Mouse (Mus musculus): ENCODE data around the gene C1qb.
A peak's percentile ranks its signal among the peaks of the same experiment; 100 is the strongest.

The C1qb gene

DNA sequence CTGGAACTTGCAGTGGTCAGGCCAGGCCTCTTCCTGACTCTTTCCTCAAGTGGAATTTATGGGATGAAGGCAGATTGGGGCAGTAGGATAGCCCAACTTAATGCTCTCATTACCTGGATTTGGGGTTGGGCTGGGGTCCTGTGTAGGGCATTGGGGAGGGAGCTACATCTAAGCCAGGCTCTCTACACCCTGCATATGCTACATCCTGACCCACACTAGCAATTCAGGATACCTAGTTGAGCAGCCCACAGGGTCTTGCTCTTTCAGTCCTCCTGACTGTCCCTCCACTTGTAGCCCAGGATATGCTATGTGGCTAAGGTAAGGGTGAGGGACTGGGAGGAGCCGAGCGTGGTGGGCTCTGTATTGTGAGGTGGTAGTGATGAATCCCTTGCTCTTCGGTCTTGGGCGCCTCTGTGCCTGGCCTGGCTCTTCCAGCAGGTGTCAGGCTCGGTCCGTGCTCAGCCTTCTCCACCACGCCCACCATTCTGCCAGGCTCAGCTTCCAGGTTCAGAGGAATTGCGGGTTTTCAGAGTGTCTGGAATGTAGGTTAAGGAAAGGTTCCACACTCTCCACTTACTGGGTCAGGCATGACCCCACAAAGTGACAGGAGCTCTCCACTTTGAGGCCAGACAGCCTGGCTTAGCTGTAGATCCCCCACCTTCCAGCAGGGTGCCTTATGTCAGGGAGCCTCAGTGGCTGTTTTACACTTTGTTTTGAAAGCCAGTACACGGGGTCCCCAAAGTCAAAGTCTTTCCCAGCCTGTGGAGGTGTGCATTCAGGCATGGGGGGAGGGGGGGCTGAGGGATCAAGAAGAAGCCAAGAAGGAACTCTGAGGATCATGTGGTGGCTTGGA is 7.9 kb upstream of the C1qb start:
- DNase-seq (ENCODE audit: low spot score in 2 of 2) = peak in 1 of 2 experiments; percentile 55

DNA sequence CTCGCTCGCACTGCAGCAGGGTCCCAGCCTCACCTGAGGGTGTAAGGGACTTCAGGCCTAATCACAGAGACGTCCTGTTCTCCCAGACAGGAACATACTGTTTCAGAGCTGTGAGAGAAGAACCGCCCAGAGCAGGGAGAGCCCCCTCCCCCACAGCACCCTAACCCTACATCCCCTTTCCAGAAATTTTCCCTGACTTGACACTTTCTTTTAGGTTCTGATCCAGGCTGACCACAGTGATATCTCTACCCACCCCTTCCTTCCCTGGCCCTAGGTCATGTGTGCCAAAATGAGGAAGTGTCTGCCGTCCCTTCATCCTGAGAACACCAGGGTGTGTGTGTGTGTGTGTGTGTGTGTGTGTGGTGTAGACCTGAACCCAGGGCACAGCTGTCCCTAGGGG is 6.8 kb upstream of the C1qb start, which contains the start of gene C1qc:
Gene C1qc (minus strand): TSS at position 255 of the 400 bp plus-strand sequence.
- peak; percentile 35 to 47 for DNase-seq (ENCODE audit: low spot score in 2 of 2)

DNA sequence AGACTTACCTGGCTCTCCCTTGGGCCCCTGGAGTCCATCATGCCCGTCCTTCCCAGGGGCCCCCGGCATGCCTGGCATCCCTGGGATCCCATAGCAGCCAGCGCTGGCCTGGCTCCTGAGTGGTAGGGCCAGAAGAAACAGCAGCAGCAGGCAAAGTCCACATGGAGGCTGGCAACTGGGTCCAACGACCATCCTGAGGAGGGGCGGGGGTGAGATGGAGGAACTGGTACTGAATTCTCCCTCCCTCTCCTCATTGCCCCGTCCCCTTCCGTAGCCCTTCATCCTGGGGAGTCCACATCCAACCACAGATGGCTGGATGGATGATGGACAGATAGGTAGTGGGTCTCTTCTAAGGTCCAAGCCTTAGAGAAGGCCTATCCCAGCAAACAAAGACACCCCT is 6.4 kb upstream of the C1qb start:
- DNase-seq (ENCODE audit: low spot score in 2 of 2) = no peak

DNA sequence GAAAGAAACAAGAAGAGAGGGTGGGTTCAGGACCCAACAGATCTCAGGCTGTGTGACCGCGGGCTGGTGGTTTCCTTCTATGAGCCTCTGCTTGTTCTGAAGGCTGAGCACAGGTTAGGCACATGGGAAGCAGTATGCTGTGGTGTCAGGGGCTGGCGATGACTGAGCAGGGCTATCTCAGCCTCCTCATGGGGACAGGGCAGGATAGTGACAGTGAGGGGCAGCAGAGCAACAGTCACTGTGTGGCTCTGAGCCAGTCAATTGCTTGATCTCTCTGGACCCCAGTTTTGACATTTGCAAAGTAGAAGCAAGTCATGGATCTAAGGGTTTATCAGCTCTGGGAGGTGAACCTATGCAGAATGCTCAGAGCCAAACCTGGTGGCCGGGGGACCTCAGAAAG is 5.1 kb upstream of the C1qb start:
- no peak for DNase-seq (ENCODE audit: low spot score in 2 of 2)

DNA sequence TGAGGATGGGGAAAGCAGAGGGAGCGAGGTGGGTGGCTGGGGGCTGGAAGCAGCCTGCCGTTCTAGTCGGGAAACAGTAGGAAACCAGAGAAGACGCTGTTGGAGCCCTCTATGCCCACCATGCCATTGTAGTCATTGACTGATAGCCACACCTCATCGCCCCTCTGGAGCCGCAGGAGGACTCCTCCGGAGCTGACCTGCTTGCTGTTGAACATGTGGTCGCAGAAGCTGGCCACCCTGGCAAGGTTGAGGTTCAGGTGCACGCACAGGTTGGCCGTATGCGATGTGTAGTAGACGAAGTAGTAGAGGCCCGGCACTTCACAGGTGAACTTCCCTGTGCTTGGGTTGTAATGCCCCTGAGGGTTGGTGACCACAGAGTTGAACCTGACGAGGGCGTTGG is 4.0 kb upstream of the C1qb start:
- no peak for DNase-seq (ENCODE audit: low spot score in 2 of 2)

DNA sequence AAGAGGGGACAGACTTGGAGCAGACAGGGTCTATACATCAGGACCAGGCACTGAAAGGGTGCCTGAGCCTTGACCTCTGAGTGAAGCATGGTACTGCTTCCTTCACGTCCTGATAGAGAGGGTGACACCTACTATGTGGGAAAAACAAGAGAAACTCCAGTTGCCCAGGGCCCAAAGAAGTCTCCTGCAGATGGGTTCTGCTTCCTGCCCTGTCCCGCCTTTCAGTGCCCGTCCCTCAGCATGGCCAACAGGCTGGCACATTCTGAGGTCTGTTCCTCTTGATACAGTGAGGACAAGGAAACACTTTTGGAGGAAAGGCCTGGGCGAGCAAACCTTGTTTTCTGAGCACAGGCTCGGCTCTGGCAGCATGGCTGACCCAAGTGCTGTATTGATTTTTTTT is 1.7 kb upstream of the C1qb start:
- DNase-seq (ENCODE audit: low spot score in 2 of 2) = no peak

DNA sequence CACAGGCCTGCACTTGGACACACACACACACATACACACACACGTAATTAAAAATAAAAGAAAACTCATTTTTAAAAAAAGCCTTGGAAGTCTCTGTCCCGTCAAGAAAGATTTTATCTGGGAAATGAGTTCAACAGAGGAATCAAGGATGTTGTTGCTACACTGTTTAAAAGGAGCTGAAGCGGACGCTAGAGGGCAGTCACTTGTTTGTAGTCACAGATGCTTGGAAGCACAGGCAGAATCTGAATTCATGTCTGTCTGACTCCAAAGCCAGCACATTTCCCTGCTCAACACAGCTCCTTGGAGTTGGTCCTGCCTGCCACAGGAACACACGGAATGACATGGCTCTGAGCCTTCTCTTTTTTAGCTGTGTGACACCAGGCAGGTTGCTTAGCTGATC is 7.4 kb downstream of the C1qb start:
- DNase-seq (ENCODE audit: low spot score in 2 of 2) = no peak

DNA sequence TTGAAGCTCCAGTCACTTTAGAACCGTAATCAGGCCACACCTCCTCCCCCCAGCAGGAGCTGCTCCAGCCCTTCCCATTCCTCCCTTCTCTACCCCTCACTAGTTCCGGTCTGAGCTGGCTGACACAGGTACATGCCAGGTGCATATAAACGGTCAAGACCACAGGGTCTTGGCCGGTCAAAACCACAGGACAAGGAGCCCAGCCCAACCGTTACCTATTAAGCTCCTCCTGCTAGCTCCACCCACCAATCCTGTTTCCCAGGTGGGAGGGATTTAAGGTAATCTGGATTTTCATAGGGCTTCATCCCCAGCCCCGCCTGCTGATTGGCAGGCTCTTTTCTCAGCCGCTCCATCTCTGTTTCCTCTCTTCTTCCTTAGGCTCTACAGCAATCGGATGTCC is 7.8 kb downstream of the C1qb start:
- no peak for DNase-seq (ENCODE audit: low spot score in 2 of 2)

DNA sequence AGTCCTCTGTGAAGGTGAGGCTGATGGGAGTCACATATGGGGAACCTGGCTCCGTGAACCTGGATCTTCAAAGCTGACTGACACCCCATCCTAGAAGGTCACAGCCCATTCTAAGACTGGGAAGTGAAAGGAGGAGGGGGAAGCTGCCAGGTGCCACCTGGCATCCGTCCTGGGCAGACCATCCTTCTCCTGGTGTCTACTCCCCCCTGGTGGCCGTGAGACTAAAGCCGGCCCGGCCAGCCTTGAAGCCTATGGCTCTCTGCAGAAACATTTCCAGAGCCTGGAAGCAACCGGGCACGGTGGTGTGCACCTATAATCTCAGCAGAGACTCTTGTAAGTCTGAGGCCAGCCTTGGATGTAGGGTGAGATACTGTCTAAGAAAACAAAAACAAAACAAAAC is 9.0 kb downstream of the C1qb start:
- peak in 1 of 2 experiments; percentile 43 for DNase-seq (ENCODE audit: low spot score in 2 of 2)

DNA sequence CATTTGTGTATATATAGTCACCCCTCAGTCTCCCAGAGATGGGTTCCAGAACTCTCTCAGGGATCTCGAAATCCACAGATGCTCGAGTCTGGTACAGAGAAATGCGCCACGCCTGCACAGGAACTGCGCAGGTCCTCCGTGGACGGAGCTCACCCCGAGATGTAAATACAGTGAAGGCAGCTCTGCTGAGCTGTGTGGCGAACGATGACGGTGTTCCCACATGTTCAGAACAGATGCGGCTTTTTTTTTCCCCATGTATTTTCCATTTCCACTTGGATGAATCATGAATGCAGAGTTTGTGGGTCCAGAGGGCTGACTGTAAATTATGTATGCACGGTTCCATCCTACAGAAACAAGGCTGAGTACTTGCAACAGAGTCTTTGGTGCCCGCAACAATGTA is 11.0 kb downstream of the C1qb start:
- no peak for DNase-seq (ENCODE audit: low spot score in 2 of 2)

DNA sequence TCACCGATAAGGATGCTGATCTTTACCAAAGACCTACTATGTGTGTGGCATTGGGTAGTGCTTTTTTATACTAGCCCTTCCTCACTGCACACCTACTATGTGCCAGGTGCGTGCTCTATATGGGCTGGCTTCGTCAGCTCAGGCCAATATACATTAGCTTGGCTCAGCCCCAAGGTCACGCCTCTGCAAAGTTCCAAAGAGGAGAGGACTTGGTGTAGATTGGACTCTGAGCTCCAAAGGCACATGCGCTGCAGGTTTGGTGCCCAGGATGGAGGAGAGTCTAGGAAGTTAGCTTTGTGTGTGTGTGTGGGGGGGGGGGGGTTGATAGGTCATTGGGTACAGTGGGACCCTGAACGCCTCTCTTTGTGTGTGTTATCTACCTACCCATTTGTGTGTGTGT is 17.6 kb downstream of the C1qb start:
- DNase-seq (ENCODE audit: low spot score in 2 of 2) = no peak

DNA sequence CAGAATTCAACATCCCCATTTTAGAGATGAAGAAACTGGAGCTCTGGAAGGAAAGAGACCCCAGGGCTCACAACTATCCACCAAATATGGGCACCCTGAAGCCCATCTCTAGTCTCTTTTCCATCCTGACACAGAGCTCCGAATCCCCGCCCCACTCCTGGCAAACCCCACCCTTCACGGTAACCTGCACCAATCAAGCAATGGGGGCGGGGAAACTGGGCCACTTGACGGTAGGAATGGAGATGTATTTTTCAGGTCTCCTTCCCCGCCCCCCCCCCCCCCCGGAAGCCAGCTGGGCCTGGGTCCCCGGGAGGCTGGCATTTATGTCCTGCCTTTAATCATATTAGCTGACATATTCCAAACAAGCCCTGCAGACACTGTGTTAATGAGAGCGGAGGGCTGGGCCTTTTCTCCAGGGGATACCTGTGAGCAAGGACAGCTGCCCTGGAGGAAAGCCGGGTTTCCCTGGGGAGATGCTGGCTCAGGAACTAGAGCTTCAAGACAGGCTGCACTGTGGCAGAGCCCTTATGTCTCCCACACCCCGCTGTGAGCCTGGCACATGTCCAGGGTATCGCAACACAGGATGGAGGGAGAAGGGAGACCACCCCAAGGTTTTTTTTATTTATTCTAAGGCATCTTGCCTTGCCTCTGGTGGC is 18.2 kb downstream of the C1qb start:
- DNase-seq (ENCODE audit: low spot score in 2 of 2) = no peak

DNA sequence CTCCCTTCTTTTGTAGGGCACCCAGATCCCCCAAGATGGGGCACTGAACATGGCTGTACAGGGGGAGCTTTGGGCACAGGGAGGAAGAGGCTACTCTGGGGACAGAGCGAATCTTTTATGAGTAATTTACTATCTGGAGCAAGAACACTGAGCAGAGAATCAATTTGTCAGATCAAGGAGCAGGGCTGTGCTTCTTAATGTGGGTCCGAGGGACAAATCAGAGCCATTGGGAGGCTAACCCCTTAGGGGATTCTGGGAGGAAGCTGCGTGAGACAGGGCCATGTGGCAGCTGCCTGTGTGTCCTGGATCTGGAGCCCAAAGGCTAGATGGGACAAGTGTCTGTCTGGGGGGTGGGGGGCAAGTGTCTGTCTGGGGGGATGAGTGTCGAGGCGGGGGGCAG is 20.5 kb downstream of the C1qb start:
- no peak for DNase-seq (ENCODE audit: low spot score in 2 of 2)

DNA sequence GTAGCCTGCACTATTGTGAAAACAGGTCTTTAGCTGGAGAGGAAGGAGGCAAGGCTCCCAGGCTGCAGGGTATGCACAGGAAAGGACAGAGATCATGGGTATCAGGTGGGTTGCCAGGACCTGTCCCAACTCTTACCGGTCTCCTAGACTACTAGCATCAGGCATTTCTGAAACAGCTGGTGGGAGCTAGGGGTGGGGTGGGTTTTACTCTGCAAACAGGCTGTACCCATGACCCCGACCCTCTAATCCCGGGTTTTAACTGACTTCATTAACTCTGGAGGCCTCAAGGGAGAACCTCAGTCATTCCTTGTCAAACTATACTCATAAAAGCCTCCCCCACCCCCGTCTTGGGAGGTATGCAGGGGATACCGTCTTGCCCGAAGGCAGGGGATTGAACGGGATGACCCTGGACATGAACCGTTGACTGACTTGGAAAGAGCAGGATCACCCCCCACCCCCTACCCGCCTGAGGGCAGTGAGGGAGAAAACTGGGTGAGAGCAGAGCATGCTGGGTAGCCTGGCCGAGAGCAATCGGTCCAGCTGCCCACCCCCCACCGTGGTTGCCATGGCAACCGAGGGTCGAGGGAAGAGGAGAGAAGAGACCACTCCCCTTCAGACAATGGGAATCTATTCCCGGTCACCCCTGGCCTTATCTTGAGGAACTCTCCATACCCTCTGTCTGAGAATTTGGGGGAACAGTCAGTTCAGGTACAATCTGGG is 21.1 kb downstream of the C1qb start:
- DNase-seq (ENCODE audit: low spot score in 2 of 2) = no peak

DNA sequence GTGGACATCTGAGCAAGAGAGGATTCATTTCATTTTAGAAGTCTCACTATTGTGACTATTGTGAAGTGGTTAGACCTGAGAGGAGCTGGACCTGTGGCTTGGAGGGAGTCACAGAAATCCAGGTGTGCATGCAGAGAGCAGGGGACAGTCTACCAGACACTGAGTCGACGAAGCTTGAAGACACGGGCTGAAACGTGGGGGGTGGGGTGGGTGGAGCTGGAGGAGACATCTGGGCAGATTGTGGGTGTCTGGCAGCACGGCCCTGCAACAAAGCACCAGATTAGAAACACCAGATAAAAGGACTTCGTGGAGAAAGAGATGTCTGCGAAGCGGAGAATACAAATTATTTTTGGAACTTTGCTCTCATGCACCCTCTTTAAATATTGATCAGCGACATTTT is 22.5 kb downstream of the C1qb start:
- no peak for DNase-seq (ENCODE audit: low spot score in 2 of 2)

DNA sequence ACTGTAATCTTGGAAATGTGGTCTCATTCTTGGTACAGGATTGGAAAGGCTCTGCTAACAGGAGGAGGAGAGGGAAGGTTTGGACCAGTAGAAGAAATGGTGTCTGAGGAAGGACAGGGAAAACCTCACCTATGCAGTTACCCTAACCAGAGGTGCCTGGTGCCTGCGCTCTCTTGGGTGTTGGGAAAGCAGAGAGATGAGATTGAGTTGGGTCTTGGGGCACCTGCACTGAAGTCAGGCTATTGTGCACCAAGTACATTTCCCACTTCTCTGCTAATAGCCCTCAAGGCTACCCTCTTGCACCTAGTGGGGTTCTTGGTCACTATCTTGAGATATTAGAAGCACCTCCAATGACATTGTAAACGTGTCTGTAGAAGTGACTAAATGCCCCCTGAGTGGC is 23.6 kb downstream of the C1qb start:
- DNase-seq (ENCODE audit: low spot score in 2 of 2) = no peak

DNA sequence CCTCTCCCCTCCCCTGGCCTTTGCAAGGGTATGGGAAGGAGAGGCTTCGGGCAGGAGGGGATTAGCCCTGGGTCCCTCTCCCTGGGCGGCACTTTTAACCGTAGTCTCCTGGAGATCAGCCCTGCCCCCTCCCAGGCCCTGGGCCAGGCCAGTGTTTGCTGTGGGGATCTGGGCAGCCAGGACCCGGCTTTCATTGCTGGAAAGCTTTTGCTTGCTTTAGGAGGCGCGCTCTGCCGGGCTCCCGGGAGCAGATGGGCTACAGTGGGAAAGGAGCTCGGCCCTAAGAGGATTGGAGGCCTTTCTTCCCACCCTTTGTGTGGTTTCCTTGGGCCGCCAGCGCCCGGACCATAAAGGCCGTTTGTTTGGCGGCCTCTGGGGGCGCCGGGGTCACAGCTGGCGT is 24.2 kb downstream of the C1qb start:
- DNase-seq (ENCODE audit: low spot score in 2 of 2) = no peak

DNA sequence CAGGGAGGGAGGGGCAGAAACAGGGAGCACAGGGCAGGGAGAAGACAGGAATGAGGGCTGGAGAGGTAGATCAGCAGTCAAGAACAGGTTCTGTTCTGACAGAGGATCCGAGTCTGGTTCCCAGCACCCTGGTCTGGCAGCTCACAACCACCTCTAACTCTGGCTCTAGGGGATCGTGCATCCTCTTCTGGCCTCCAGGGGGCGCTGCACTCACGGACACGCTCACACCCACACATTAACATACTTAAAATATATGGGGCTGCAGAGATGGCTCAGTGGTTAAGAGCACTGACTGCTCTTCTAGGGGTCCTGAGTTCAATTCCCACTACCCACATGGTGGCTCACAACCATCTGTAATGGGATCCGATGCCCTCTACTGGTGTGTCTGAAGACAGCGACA is 26.0 kb downstream of the C1qb start:
- DNase-seq (ENCODE audit: low spot score in 2 of 2) = no peak

DNA sequence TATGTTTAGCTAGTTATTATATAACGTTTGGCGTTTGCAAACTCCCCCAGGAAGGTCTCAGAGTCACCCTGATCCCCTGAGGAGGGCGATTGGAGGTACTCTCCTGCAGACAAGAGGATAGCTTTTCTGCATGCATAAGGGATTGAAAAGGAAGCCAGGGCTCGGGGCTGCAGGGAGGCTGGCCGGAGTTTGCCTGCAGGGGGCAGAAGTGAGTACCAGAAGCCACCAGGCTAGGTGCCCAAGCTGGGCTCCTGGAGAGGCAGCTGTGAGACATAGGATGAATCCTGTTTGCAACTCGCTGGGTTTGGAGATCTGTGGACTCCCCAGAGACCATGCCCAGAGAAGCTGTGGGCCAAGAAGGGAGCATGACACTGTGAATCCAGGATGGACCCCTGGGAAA is 30.9 kb downstream of the C1qb start:
- peak in 1 of 2 experiments; percentile 48 for DNase-seq (ENCODE audit: low spot score in 2 of 2)

DNA sequence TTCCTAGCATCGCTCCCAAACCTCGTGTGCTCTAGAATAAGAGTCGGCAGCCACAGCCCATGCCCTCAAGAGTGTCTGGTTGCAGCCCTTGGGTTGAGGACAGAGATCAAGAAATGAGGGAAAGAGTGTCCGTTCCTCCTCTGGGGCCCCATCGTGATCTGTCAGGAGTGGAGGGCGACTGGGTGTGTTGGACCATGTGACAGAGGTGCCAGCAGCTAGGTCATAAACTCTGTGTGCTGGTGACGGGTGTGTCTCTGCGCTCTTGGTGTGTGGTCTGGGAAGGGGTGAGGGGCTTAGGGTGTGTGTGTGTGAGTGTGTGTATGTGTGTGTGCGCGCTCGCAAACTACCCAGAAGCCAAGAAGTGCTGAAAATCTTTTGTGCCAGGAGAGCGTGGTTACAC is 33.0 kb downstream of the C1qb start:
- no peak for DNase-seq (ENCODE audit: low spot score in 2 of 2)

DNA sequence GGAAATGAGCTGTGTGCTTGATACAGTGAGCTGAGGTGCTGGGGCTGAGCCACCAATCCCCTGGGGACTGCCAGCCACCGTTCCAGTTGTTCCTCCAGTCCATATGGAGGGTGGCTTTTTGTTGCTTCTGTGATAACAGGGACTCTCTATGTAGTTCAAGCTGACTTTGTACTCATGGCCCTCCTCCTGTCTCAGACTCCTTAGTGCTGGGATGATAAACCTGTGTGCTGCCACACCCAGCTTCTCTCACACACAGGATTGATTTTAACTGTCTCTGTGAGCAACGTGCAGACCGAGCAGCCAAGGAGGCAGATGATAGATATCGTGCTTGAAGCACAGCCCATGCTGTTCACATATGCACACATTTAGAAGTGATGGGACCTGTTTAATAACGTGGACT is 33.9 kb downstream of the C1qb start:
- DNase-seq (ENCODE audit: low spot score in 2 of 2) = no peak

DNA sequence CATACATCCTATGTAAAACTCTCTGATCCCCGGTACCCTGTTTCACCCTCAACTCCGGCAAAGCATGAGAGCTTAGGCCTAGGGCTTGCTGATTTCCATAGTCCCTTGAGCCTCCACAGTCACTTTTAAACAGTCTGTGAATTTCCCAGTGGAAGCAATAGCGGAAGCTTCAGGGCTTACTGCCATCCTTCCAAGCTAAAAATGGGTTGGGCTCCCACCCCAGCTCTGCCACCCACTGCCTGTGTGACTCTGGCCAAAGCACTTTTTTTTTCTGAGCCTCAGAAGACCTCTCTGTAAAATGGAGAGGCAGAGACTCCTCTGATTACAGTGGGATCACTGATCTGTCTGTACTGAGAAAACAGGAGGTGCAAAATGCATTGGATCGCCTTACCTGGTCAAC is 37.4 kb downstream of the C1qb start:
- DNase-seq (ENCODE audit: low spot score in 2 of 2) = peak in 1 of 2 experiments; percentile 32

DNA sequence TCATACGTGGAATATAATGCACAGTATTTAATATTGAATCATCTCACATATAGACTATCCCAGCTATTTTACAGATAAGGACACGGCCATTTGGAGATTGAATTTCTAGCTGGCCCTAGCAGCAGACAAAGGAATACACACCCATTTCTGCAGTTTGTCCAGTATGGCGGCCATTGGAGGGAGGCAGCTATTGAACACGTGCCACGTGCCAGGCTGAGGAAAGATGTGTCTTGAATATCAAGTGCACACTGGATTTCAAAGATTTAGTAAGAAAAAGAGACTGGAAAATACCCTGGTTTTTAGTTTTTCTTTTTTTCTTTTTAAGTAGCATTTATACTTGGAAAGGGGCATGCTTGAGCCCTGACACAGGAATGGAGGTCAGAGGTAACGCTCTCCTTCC is 38.8 kb downstream of the C1qb start:
- no peak for DNase-seq (ENCODE audit: low spot score in 2 of 2)
